Mouse (Mus musculus): Measurements from ENCODE around the gene Serpina1a.
"Not testable (repeated sequence)": the region's sequence is repeated elsewhere in the genome, so short reads cannot be mapped to it uniquely, and the experiment has no call there.

Gene Serpina1a

DNA sequence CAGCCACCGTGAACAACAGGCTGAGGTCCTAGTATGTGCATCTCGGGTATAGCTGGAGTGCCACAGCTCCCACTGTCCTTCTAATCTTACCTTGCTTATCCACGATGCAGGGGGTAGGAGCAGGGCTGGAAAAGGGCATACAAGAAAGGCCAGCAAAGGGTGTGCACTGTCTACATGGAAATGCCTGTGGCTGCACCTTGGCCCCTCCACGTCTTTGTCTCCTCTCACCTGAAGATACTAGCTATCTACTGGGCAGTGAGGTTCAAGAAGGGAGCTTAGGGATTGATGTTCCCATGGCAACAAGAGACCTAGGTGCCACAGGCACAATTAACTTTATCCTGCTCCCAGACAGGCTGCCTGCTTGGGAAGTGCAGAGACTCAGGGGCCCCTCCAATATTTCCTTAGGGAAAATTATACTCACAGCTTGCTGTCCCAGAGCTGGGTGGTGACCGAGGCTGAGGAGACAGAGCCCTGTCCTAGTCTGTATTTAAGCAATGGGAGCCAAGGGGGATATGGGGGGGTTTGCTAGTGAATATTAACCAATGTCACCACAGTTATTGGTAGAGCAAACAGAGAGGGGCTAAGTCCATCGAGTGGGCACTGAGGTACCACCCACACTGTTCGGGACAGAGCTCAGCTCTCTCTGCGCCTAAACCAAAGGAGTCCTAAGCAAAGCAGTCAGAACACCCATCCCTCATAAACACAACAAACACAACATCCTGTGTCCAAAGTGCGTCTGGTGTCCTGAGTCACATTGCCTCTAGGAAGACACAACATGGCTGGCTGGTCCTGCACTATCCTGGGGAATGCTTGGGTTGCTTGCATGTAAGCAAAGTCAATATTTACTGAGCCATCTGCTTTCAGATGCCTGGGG is at the start of gene Serpina1a:
Serpina1a (minus strand) TSS at position 462 of the 874 bp plus-strand sequence.
- in situ Hi-C loops (cut with MseI, MboI), result not testable (repeated sequence)

DNA sequence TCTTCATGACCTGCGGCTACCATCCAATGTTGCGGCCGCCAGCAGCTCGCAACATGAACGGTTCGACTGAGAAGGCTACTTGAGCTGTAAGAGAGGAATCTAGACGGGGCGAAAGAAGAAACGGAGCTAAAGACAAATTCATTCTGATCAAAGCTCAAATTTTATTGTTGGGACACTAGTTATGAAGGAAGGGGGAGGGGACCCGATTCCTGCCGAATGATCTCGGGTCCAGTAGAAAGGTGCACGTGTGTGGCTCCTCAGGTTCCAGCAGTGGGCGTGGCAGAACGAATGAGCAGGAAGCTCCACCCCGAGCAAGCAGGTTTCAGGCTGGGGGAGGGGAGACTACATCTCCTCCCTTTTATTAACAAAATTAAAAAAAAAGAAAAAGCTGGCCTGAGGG is 45.8 kb upstream of the Serpina1a start:
- in situ Hi-C loops (cut with MseI, MboI), result not testable (repeated sequence)

DNA sequence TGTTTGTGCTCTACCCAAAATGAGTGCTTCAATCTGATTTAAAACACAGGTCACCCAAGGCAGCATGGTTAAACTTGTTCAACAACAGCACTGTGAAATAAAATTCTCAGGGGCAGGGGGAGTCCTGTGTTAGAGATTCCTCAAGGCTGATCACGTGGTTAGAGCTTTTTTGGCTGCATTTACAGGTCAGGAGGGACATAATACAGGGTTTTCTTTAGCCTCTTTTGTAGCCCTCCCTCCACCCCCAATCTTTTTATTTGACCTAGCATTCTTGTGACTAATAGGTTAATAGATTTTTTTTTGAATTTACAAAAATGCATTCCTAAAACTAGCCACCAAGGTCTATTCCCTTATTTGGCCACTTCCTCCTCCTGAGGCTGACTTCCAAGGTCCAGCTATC is 44.4 kb upstream of the Serpina1a start:
- in situ Hi-C loops (cut with MseI, MboI), result not testable (repeated sequence)

DNA sequence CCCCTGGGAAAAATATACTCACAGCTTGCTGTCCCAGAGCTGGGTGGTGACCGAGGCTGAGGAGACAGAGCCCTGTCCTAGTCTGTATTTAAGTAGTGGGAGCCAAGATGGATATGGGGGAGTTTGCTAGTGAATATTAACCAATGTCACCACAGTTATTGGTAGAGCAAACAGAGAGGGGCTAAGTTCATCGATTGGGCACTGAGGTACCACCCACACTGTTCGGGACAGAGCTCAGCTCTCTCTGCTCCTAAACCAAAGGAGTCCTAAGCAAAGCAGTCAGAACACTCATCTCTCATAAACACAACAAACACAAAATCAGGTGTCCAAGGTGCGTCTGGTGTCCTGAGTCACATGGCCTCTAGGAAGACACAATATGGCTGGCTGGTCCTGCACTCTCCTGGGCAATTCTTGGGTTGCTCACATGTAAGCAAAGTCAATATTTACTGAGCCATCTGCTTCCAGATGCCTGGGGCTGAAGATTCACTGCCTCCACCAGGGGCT is 41.5 kb upstream of the Serpina1a start, which contains the start of gene Serpina1c:
Serpina1c (minus strand) TSS at position 51 of the 504 bp plus-strand sequence.
- in situ Hi-C loops (cut with MseI, MboI), result not testable (repeated sequence)

DNA sequence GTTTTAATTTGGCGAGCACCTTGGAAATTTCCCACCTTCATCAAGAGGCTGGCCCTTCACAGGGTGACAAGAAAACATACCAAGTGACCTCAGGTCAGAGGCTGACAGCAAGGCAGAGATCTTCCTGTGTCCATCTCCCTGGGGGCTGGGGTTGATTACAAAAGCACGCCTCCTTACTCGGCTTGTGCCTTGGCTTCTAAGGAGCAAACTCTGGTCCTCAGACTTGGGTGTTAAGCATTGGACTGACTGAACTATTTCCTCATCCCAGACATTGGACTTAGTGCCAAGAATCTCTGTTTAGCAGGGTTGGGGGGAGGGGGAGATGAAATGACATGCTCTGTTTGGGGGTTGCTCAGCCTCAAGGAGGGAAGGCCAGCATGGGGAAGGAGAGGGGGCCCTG is 38.6 kb upstream of the Serpina1a start:
- in situ Hi-C loops (cut with MseI, MboI), result not testable (repeated sequence)

DNA sequence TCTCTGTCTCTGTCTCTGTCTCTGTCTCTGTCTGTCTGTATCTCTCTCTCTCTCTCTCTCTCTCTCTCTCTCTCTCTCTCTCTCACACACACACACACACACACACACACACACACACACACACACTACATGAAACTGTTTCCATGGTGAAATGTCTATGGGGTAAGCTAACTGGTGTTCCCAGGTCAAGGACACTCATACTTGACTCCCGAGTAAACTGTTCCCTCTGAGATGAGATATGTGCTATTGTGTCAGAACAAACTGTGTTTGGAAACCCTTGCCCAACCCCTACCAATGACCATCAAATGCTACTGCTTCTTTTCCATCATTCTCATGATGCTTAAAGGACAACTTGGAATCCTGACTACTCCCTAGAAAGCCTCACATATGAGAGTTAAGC is 3.5 kb upstream of the Serpina1a start:
- in situ Hi-C loops (cut with MseI, MboI), result not testable (repeated sequence)

DNA sequence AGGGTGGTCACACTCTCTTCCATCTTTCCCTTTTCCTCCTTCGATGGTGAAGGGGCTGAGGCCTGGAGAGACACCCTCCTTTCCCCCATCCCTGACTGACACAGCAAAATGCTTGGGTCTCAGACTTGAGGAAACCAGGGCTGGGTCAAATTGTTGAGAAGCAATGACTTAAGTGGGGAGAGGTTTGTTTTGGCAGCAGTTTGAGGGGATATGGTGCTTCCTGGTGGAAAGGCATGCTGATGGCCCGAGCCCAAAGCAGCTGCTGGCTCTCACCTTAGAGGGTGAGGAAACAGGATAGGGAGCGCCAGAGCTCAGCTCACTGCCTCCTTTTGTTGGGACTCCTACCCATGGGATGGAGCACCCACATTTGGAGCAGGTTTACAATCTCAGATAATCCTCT is 2.4 kb downstream of the Serpina1a start:
- in situ Hi-C loops (cut with MseI, MboI), result no loop called here

DNA sequence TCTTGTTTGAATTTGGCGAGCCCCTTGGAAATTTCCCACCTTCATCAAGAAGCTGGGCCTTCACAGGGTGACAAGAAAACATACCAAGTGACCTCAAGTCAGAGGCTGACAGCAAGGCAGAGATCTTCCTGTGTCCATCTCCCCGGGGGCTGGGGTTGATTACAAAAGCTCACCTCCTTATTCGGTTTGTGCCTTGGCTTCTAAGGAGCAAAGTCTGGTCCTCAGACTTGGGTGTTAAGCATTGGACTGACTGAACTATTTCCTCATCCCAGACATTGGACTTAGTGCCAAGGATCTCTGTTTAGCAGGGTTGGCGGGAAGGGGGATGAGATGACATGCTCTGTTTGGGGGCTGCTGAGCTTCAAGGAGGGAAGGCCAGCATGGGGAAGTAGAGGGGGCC is 2.8 kb downstream of the Serpina1a start:
- in situ Hi-C loops (cut with MseI, MboI), result not testable (repeated sequence)

DNA sequence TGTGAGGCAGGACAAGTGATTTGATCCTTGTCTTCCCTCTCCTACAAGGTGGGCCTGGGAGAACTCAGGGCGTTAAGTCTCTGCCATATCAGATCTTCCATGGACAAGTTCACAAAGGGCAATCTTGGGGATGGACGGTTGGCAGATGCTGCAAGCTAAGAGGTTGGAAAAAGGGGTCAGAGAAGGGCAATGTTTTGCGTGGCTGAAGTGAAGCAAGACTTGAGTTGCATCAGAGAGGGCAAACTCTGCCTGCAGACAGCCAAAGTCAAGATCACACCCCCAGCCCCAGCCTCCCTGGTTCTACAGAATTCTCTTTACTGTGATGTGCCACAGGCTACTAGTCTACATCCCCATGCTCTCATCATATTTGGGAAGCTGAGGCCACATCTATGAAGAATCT is 3.8 kb downstream of the Serpina1a start:
- in situ Hi-C loops (cut with MseI, MboI), result not testable (repeated sequence)

DNA sequence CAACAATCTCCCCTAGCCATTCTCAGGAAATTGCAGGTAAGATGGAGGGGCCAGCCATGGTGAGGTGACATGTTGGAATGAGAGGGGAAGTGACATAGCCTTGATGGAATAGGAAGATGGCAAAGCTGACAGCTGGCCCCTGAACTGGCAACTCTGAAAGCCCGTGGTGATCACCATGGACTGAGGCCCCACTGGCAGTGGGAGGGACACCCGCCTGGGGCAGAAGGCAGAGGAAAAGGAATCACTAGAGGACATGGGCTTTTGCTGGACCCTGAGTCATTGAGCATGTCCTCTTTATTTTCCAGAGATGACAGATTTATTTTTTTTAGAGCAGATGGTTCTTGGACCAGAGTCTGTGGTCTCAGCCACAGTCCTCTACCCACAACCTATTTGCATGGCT is 10.3 kb downstream of the Serpina1a start:
- in situ Hi-C loops (cut with MseI, MboI), result not testable (repeated sequence)

DNA sequence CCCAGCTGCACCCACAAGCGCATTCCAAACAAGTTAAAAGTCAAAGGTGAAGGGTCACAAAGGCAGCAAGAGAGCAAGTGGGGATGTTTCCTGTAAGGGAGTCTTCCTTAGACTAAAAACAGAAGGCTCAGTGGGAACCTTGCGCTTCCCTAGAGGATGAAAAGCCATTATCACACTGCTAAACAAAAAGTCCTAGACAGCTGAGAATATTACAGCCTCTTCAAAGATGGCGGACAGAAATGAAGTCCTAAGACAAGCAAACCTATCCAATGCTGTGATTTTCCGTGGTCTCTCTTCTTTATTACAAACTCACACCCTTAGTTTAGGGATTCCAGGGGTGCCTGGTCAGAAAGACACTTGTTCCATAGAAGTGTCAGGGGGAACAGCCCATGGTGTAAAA is 33.1 kb downstream of the Serpina1a start, which contains the start of gene Serpina1b:
Serpina1b (minus strand) TSS at position 101 of the 400 bp plus-strand sequence.
- in situ Hi-C loops (cut with MseI, MboI), result not testable (repeated sequence)

DNA sequence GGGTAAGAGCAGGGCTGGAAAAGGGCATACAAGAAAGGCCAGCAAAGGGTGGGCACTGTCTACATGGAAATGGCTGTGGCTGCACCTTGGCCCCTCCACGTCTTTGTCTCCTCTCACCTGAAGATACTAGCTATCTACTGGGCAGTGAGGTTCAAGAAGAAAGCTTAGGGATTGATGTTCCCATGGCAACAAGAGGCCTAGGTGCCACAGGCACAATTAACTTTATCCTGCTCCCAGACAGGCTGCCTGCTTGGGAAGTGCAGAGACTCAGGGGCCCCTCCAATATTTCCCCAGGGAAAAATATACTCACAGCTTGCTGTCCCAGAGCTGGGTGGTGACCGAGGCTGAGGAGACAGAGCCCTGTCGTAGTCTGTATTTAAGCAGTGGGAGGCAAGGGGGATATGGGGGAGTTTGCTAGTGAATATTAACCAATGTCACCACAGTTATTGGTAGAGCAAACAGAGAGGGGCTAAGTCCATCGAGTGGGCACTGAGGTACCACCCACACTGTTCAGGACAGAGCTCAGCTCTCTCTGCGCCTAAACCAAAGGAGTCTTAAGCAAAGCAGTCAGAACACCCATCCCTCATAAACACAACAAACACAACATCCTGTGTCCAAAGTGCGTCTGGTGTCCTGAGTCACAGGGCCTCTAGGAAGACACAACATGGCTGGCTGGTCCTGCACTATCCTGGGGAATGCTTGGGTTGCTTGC is 35.5 kb downstream of the Serpina1a start:
- in situ Hi-C loops (cut with MseI, MboI), result not testable (repeated sequence)

DNA sequence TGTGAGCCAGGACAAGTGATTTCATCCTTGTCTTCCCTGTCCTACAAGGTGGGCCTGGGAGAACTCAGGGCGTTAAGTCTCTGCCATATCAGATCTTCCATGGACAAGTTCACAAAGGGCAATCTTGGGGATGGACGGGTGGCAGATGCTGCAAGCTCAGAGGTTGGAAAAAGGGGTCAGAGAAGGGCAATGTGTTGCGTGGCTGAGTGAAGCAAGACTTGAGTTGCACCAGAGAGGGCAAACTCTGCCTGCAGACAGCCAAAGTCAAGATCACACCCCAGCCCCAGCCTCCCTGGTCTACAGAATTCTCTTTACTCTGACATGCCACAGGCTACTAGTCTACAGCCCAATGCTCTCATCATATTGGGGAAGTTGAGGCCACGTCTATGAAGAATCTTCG is 39.5 kb downstream of the Serpina1a start:
- in situ Hi-C loops (cut with MseI, MboI), result not testable (repeated sequence)
